Mouse (Mus musculus): ENCODE measurements around the gene St6galnac3.

- TF ChIP-seq CTCF (IDR thresholded peaks at IDR 0.05; ENCODE audit: control insufficient read depth, insufficient read depth, insufficient read length) (no peak), USF1 (IDR thresholded peaks at IDR 0.05; ENCODE audit: low read depth) (no peak), MYOG (IDR thresholded peaks at IDR 0.05; ENCODE audit: control insufficient read depth, extremely low read depth, insufficient read length) (no peak), MAX (IDR thresholded peaks at IDR 0.05) (no peak), MYOD1 (IDR thresholded peaks at IDR 0.05; ENCODE audit: control insufficient read depth, insufficient read length, low read depth) (no peak)
Observed at GRCm38 (mm10) chr3:153699086-153699485, 25.9 kb downstream of the St6galnac3 start.
